Mouse (Mus musculus) right cerebral cortex, postnatal 14 days (tissue): ENCODE results near the gene Bcdin3d.
A peak's percentile ranks its signal among the peaks of the same experiment; 100 is the strongest.

ENCODE experiments used
- DNase-seq: peaks from one replicate; pipeline ENCODE4 v3.0.0; 2022

Gene Bcdin3d

GRCm38 (mm10) chr15:99474576-99474926 lies at the start of gene Bcdin3d:
Gene Bcdin3d (minus strand): TSS chr15:99474730.
- DNase-seq = peak; percentile 83

GRCm38 (mm10) chr15:99520306-99520705 lies 45.8 kb upstream of the Bcdin3d start:
- DNase-seq = no peak

GRCm38 (mm10) chr15:99519626-99520025 lies 45.1 kb upstream of the Bcdin3d start:
- no peak for DNase-seq

- no peak for DNase-seq
Measured at GRCm38 (mm10) chr15:99517715-99518114, 43.2 kb upstream of the Bcdin3d start.

GRCm38 (mm10) chr15:99516715-99517114 lies 42.2 kb upstream of the Bcdin3d start:
- no peak for DNase-seq

- no peak for DNase-seq
Measured at GRCm38 (mm10) chr15:99511797-99512525, 37.4 kb upstream of the Bcdin3d start.

GRCm38 (mm10) chr15:99510621-99511020 lies 36.1 kb upstream of the Bcdin3d start:
- DNase-seq = no peak

- DNase-seq = no peak
Measured at GRCm38 (mm10) chr15:99509840-99510239, 35.3 kb upstream of the Bcdin3d start.

- DNase-seq = no peak
Measured at GRCm38 (mm10) chr15:99505324-99506095, 31.0 kb upstream of the Bcdin3d start.

GRCm38 (mm10) chr15:99503256-99503655 lies 28.7 kb upstream of the Bcdin3d start:
- no peak for DNase-seq

- DNase-seq = no peak
Measured at GRCm38 (mm10) chr15:99502311-99502831, 27.8 kb upstream of the Bcdin3d start.

GRCm38 (mm10) chr15:99501292-99502260 lies 27.0 kb upstream of the Bcdin3d start:
- peak; percentile 49 for DNase-seq

GRCm38 (mm10) chr15:99500320-99500719 lies 25.8 kb upstream of the Bcdin3d start:
- DNase-seq = no peak

GRCm38 (mm10) chr15:99499726-99500125 lies 25.2 kb upstream of the Bcdin3d start:
- DNase-seq = no peak

GRCm38 (mm10) chr15:99498781-99499180 lies 24.3 kb upstream of the Bcdin3d start:
- no peak for DNase-seq

GRCm38 (mm10) chr15:99498356-99498755 lies 23.8 kb upstream of the Bcdin3d start:
- DNase-seq = no peak

GRCm38 (mm10) chr15:99497527-99498242 lies 23.2 kb upstream of the Bcdin3d start:
- no peak for DNase-seq

GRCm38 (mm10) chr15:99497061-99497460 lies 22.5 kb upstream of the Bcdin3d start:
- peak; percentile 46 for DNase-seq

GRCm38 (mm10) chr15:99484745-99485144 lies 10.2 kb upstream of the Bcdin3d start:
- no peak for DNase-seq

- DNase-seq = no peak
Measured at GRCm38 (mm10) chr15:99475814-99476213, 1.3 kb upstream of the Bcdin3d start.

- peak; percentile 55 for DNase-seq
Measured at GRCm38 (mm10) chr15:99473801-99474575, 542 bp downstream of the Bcdin3d start.
